Mouse (Mus musculus) kidney, adult 11 months (tissue): ENCODE data around the gene Cpd.
"Not testable (repeated sequence)": the region's sequence is repeated elsewhere in the genome, so short reads cannot be mapped to it uniquely, and the experiment has no call there.

Experiments used
- DNase-seq: peaks from one replicate; pipeline ENCODE4 v3.0.0; 2022

Cpd gene

GRCm38 (mm10) chr11:76846011-76846877 is 574 bp downstream of the Cpd start:
- DNase-seq, result peak; percentile 37

- DNase-seq, result peak; percentile 26
These were observed 1.4 kb downstream of the Cpd start for GRCm38 (mm10) chr11:76845275-76845980.

- no peak for DNase-seq
These were observed 8.2 kb downstream of the Cpd start for GRCm38 (mm10) chr11:76838573-76838972.

GRCm38 (mm10) chr11:76836317-76836716 is 10.5 kb downstream of the Cpd start:
- no peak for DNase-seq

- DNase-seq, result no peak
These were observed 10.9 kb downstream of the Cpd start for GRCm38 (mm10) chr11:76835868-76836267.

- DNase-seq, result no peak
These were observed 12.2 kb downstream of the Cpd start for GRCm38 (mm10) chr11:76834665-76835064.

- DNase-seq, result no peak
These were observed 21.9 kb downstream of the Cpd start for GRCm38 (mm10) chr11:76824885-76825265.

GRCm38 (mm10) chr11:76824238-76824884 is 22.5 kb downstream of the Cpd start:
- DNase-seq, result no peak

GRCm38 (mm10) chr11:76823641-76824040 is 23.2 kb downstream of the Cpd start:
- DNase-seq, result no peak

GRCm38 (mm10) chr11:76821353-76821752 is 25.5 kb downstream of the Cpd start:
- DNase-seq, result no peak

- DNase-seq, result no peak
These were observed 29.2 kb downstream of the Cpd start for GRCm38 (mm10) chr11:76817664-76818063.

- peak; percentile 46 for DNase-seq
These were observed 35.9 kb downstream of the Cpd start for GRCm38 (mm10) chr11:76810706-76811495.

- no peak for DNase-seq
These were observed 37.4 kb downstream of the Cpd start for GRCm38 (mm10) chr11:76809450-76809849.

- no peak for DNase-seq
These were observed 38.3 kb downstream of the Cpd start for GRCm38 (mm10) chr11:76808550-76808949.

GRCm38 (mm10) chr11:76807007-76807679 is 39.7 kb downstream of the Cpd start:
- no peak for DNase-seq

- DNase-seq, result no peak
These were observed 40.8 kb downstream of the Cpd start for GRCm38 (mm10) chr11:76806026-76806425.

GRCm38 (mm10) chr11:76805072-76805471 is 41.7 kb downstream of the Cpd start:
- DNase-seq, result not testable (repeated sequence)

- peak; percentile 80 for DNase-seq
These were observed 43.6 kb downstream of the Cpd start for GRCm38 (mm10) chr11:76803266-76803665.

GRCm38 (mm10) chr11:76797236-76797635 is 49.6 kb downstream of the Cpd start:
- DNase-seq, result peak; percentile 10

GRCm38 (mm10) chr11:76795326-76795725 is 51.5 kb downstream of the Cpd start:
- no peak for DNase-seq

GRCm38 (mm10) chr11:76791331-76791730 is 55.5 kb downstream of the Cpd start:
- no peak for DNase-seq

GRCm38 (mm10) chr11:76789252-76789651 is 57.6 kb downstream of the Cpd start:
- DNase-seq, result peak; percentile 21
